Mouse (Mus musculus) MEL (cell line): ENCODE data around the gene Slc1a5. TPM values are rescaled to one million over a fixed set of nuclear protein-coding genes. Genes with fewer than 3 reads are reported as not detected.

Experiments used
- DNase-seq: peaks from one replicate; pipeline ENCODE4 v3.0.0; 2011; ENCODE audit warnings: low read depth, low spot score
- H3K27ac ChIP-seq: 2 replicates; pipeline ENCODE4 v1.5.1; 2012; ENCODE audit warnings: low read depth, mild to moderate bottlenecking, control low read depth, low read length, moderate library complexity; ENCODE audit not compliant: control insufficient read depth
- H3K27me3 ChIP-seq, 2 experiments: fragments of 150-350 bp in 1 of 2; sonication (generic) in 1 of 2; 2 replicates each; pipeline ENCODE4 v1.6.1; 2012; ENCODE audit warnings: low read length in 2 of 2, mild to moderate bottlenecking in 2 of 2, improper control_type of control experiment in 1 of 2, moderate library complexity in 1 of 2; ENCODE audit not compliant: insufficient read depth in 2 of 2, control insufficient read depth in 1 of 2
- H3K36me3 ChIP-seq, 2 experiments: 2 replicates each; pipeline ENCODE4 v1.6.1; 2012 to 2014; ENCODE audit warnings: low read length in 2 of 2, improper control_type of control experiment in 1 of 2, inconsistent platforms in 1 of 2, mild to moderate bottlenecking in 1 of 2; ENCODE audit not compliant: insufficient read depth in 2 of 2, control insufficient read depth in 1 of 2
- H3K4me1 ChIP-seq, 2 experiments: fragments of 150-350 bp in 1 of 2; sonication (generic) in 1 of 2; 2 replicates each; pipeline ENCODE4 v1.6.1; 2012; ENCODE audit warnings: low read length in 2 of 2, improper control_type of control experiment in 1 of 2, mild to moderate bottlenecking in 1 of 2; ENCODE audit not compliant: insufficient read depth in 2 of 2, control insufficient read depth in 1 of 2
- H3K4me3 ChIP-seq, 2 experiments: fragments of 150-350 bp in 1 of 2; sonication (generic) in 1 of 2; 2 replicates each; pipeline ENCODE4 v1.5.1; 2012; ENCODE audit warnings: low read depth in 2 of 2, low read length in 2 of 2, mild to moderate bottlenecking in 2 of 2, moderate library complexity in 2 of 2, control low read depth in 1 of 2, improper control_type of control experiment in 1 of 2; ENCODE audit not compliant: control insufficient read depth in 1 of 2, insufficient read depth in 1 of 2
- H3K79me2 ChIP-seq: 2 replicates; pipeline ENCODE4 v1.6.1; 2012; ENCODE audit warnings: mild to moderate bottlenecking, low read length, moderate library complexity; ENCODE audit not compliant: control insufficient read depth, poor library complexity, insufficient read depth
- H3K9ac ChIP-seq: 2 replicates; pipeline ENCODE4 v1.6.1; 2012; ENCODE audit warnings: low read depth, mild to moderate bottlenecking, control low read depth, low read length, moderate library complexity; ENCODE audit not compliant: control insufficient read depth, poor library complexity, severe bottlenecking
- H3K9me3 ChIP-seq: fragments of 150-350 bp; sonication (generic); replicated peaks from 2 replicates; pipeline ENCODE4 v1.6.1; 2012; ENCODE audit warnings: mild to moderate bottlenecking, low read length, improper control_type of control experiment, moderate library complexity; ENCODE audit not compliant: insufficient read depth
- BHLHE40 ChIP-seq: IDR thresholded peaks from 2 replicates; pipeline ENCODE4 v1.6.1; 2012; ENCODE audit warnings: low read depth, mild to moderate bottlenecking, inconsistent platforms, low read length, improper control_type of control experiment, borderline replicate concordance
- CHD1 ChIP-seq: IDR thresholded peaks from 2 replicates; pipeline ENCODE4 v1.6.1; 2012; ENCODE audit warnings: low read depth, mild to moderate bottlenecking, inconsistent platforms, low read length, improper control_type of control experiment
- CTCF ChIP-seq, 3 experiments: IDR thresholded peaks in 2 of 3; conservative IDR thresholded peaks in 1 of 3; 2 replicates each; pipeline ENCODE4 v1.5.1; 2011 to 2012; ENCODE audit warnings: low read length in 3 of 3, low read depth in 2 of 3, mild to moderate bottlenecking in 2 of 3, improper control_type of control experiment in 1 of 3, inconsistent platforms in 1 of 3, mixed read lengths in 1 of 3, moderate library complexity in 1 of 3; ENCODE audit not compliant: control insufficient read depth in 1 of 3, insufficient read depth in 1 of 3, poor library complexity in 1 of 3, severe bottlenecking in 1 of 3
- E2F4 ChIP-seq: IDR thresholded peaks from 2 replicates; pipeline ENCODE4 v1.6.1; 2011; ENCODE audit warnings: low read depth, low read length, improper control_type of control experiment, borderline replicate concordance
- ELF1 ChIP-seq: IDR thresholded peaks from 2 replicates; pipeline ENCODE4 v1.6.1; 2014; ENCODE audit warnings: low read depth, mild to moderate bottlenecking, inconsistent platforms, low read length, improper control_type of control experiment, moderate library complexity
- GABPA ChIP-seq: IDR thresholded peaks from 2 replicates; pipeline ENCODE4 v1.6.1; 2012; ENCODE audit warnings: low read depth, mild to moderate bottlenecking, inconsistent platforms, low read length, improper control_type of control experiment, moderate library complexity
- GATA1 ChIP-seq: IDR thresholded peaks from 2 replicates; pipeline ENCODE4 v1.6.1; 2011; ENCODE audit warnings: low read depth, low read length, improper control_type of control experiment
- HCFC1 ChIP-seq: IDR thresholded peaks from 2 replicates; pipeline ENCODE4 v1.6.1; 2012; ENCODE audit warnings: low read depth, mild to moderate bottlenecking, inconsistent platforms, low read length, improper control_type of control experiment, moderate library complexity
- JUND ChIP-seq: IDR thresholded peaks from 2 replicates; pipeline ENCODE4 v1.6.1; 2011; ENCODE audit warnings: low read depth, mild to moderate bottlenecking, improper control_type of control experiment, low read length
- MAX ChIP-seq: IDR thresholded peaks from 2 replicates; pipeline ENCODE4 v1.6.1; 2011; ENCODE audit warnings: low read length, improper control_type of control experiment
- MEF2A ChIP-seq: IDR thresholded peaks from 2 replicates; pipeline ENCODE4 v1.6.1; 2014; ENCODE audit warnings: low read depth, mild to moderate bottlenecking, inconsistent platforms, low read length, improper control_type of control experiment; ENCODE audit not compliant: poor library complexity, insufficient replicate concordance, severe bottlenecking; ENCODE audit errors: extremely low read depth
- MYB ChIP-seq: IDR thresholded peaks from 2 replicates; pipeline ENCODE4 v1.6.1; 2011; ENCODE audit warnings: mild to moderate bottlenecking, low read depth, low read length, improper control_type of control experiment
- MYC ChIP-seq: IDR thresholded peaks from 2 replicates; pipeline ENCODE4 v1.6.1; 2011; ENCODE audit warnings: low read depth, mild to moderate bottlenecking, low read length, improper control_type of control experiment, moderate library complexity
- NELFE ChIP-seq: IDR thresholded peaks from 2 replicates; pipeline ENCODE4 v1.6.1; 2011; ENCODE audit warnings: low read depth, low read length, improper control_type of control experiment
- POLR2A ChIP-seq, 2 experiments: IDR thresholded peaks; 2 replicates each; pipeline ENCODE4 v1.6.1; 2011 to 2012; ENCODE audit warnings: low read length in 2 of 2, mild to moderate bottlenecking in 2 of 2, control low read depth in 1 of 2, improper control_type of control experiment in 1 of 2, low read depth in 1 of 2, moderate library complexity in 1 of 2; ENCODE audit not compliant: control insufficient read depth in 1 of 2, insufficient read depth in 1 of 2, poor library complexity in 1 of 2
- RAD21 ChIP-seq: IDR thresholded peaks from 2 replicates; pipeline ENCODE4 v1.6.1; 2011; ENCODE audit warnings: mild to moderate bottlenecking, low read depth, low read length, improper control_type of control experiment
- RCOR1 ChIP-seq: IDR thresholded peaks from 2 replicates; pipeline ENCODE4 v1.6.1; 2012; ENCODE audit warnings: low read depth, mild to moderate bottlenecking, inconsistent platforms, low read length, improper control_type of control experiment
- UBTF ChIP-seq: IDR thresholded peaks from 2 replicates; pipeline ENCODE4 v1.6.1; 2012; ENCODE audit warnings: low read depth, mild to moderate bottlenecking, inconsistent platforms, low read length, improper control_type of control experiment, moderate library complexity, borderline replicate concordance; ENCODE audit not compliant: insufficient read depth
- ZMIZ1 ChIP-seq: IDR thresholded peaks from 2 replicates; pipeline ENCODE4 v1.6.1; 2012; ENCODE audit warnings: low read depth, mild to moderate bottlenecking, inconsistent platforms, low read length, improper control_type of control experiment, moderate library complexity
- polyA plus RNA-seq, 2 experiments: library from polyadenylated mRNA; stranded (reverse) in 1 of 2; unstranded in 1 of 2; fragments of >175 nt in 1 of 2; fragments of >200 nt in 1 of 2; gene quantifications; 2 replicates each; pipeline versions ENCODE4 v1.2.1 to v1.2.4; 2012; ENCODE audit warnings: low replicate concordance in 2 of 2, low read depth in 1 of 2; ENCODE audit not compliant: insufficient read length in 2 of 2, insufficient read depth in 1 of 2, missing spikeins in 1 of 2
- total RNA-seq: library from RNA; depleted of rRNA; stranded (reverse); fragments of 300-350 nt; gene quantifications from 2 replicates; pipeline ENCODE4 v1.2.3, GENCODE M21; 2012

The Slc1a5 gene
- total and polyA plus RNA-seq, 3 experiments = 72.0 to 180 TPM; not detected in 1

DNA sequence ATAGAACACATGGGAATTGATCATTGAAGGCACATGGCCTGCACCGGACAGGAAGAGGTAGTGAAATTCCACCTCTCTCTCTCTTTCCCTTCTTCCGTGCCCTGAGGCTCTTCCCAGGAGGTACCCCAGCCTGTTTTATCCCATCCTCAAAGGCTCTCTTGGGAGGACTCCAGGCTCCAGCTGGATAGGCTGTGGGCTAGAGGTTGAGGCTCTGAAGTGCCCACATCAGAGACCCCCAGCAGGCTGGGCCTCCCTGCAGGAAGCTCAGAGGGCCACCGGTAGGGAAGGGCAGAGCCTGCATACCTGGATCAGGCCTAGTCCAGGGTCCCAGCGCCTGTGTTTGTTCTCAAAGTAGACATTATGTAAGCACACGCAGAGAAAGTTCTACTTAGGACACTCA is 19.5 kb upstream of the Slc1a5 start:
- no peaks in the 10 kb centered on the region for H3K36me3 ChIP-seq
- DNase-seq = no peak
- H3K4me1 ChIP-seq = no peaks in the 10 kb centered on the region
- no peak overlapping the region for H3K4me3 ChIP-seq
- H3K27me3 ChIP-seq = no peaks in the 10 kb centered on the region
- TF ChIP-seq HCFC1 (no peak), MYC (no peak), ZMIZ1 (no peak), MEF2A (no peak), BHLHE40 (no peak), MAX (no peak), RCOR1 (no peak), POLR2A (IDR thresholded peaks at IDR 0.05; ENCODE audit: control insufficient read depth in 1 of 2, insufficient read depth in 1 of 2, low read depth in 1 of 2, low read length in 2 of 2, poor library complexity in 1 of 2) (no peak), CHD1 (no peak), NELFE (no peak), JUND (no peak), E2F4 (no peak), MYB (no peak), GABPA (no peak)
- no peaks in the 10 kb centered on the region for H3K79me2 ChIP-seq
- no peak overlapping the region for H3K9ac ChIP-seq
- no peak overlapping the region for H3K27ac ChIP-seq
- H3K9me3 ChIP-seq = no peaks in the 10 kb centered on the region

DNA sequence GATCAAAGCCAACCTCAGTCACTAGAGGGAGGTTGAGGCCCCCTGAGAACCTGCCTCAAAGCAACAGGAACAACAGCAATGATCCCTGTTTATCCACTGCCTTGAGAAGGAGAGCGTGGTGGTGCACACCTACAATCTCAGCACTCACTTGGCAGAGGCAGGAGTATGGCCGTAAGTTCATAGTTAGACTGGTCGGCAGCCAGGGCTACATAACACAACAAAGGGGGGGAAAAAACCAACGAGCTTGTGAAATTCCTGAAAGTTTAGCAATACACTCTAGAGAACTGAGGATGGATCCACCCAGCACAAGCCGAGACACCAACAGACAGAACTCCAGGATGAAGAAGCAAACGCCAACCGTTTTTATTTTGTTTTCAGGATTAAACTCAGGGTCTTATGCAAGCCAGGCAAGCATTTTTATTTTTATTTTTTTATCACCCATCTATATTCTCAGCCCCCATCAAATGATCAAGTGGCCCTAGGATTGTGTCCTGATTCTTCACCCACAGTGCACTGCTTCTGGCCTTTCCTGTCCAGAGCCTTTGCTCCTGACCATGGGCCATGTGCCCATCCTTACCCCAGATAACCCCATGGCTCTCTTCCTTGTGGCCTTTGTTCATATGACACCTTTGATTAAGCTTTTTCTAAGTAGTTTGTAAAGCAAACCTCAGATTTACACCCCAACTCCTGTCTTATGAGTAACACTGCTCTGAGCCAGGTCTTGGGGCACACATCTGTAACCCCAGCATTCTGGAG is 17.5 kb upstream of the Slc1a5 start:
- no peak overlapping the region for H3K27ac ChIP-seq
- no peak overlapping the region for H3K9ac ChIP-seq
- no peak overlapping the region for H3K4me3 ChIP-seq
- H3K36me3 ChIP-seq = no peaks in the 10 kb centered on the region
- H3K9me3 ChIP-seq = no peaks in the 10 kb centered on the region
- DNase-seq = no peak
- no peaks in the 10 kb centered on the region for H3K4me1 ChIP-seq
- no peaks in the 10 kb centered on the region for H3K79me2 ChIP-seq
- no peak for TF ChIP-seq RAD21
- no peak for TF ChIP-seq ELF1
- TF ChIP-seq GATA1 = no peak
- no peak for TF ChIP-seq CTCF (IDR thresholded peaks at IDR 0.05 in 2 of 3, conservative IDR thresholded peaks at IDR 0.05 in 1 of 3; ENCODE audit: control insufficient read depth in 1 of 3, insufficient read depth in 1 of 3, low read depth in 2 of 3, low read length in 3 of 3, poor library complexity in 1 of 3, severe bottlenecking in 1 of 3)
- TF ChIP-seq JUND = no peak
- no peak for TF ChIP-seq UBTF
- H3K27me3 ChIP-seq = no peaks in the 10 kb centered on the region
